Mouse (Mus musculus) embryo, embryonic 10 days (tissue): ENCODE measurements around the gene Ptprk.

ENCODE experiments used
- DNase-seq: peaks from one replicate; pipeline ENCODE4 v3.0.0-alpha.2; 2015; ENCODE audit warnings: low spot score

Ptprk gene

DNA sequence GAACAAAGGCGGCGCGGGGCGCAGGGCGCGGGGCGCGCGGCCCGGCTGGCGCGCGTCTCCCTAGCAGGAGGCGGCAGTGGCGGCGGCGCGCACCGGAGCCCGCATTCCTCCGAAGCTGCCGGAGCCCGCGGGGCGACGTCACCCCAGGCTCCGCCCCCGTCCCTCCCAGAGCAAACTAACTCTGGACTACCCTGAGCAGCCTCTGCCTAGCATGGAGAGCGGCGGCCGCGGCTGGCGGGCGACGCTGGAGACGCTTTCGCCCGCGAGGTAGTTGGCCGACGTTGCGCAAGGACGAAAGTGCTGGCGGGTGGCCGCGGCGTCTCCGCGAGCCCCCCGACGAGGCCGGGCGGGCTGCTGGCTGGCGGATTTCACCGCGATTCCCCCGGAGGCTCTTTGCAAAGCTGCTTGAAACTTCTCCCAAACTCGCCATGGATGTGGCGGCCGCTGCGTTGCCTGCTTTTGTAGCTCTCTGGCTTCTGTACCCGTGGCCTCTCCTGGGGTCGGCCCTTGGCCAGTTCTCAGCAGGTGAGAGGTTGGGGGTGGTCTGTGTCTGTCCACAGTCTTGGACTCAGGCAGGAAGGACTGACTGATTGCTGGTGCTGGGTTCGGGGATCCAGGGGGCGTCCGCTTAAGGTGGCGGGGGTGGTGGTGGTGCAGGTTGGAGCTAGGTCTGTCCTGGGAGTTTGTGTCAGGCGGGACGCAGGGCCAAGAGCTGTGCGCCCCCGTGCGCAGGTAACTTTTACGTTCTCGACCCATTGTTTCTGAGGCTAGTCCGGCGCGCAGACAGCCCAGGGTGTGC is at the start of gene Ptprk:
Gene Ptprk (plus strand): TSS at position 168 of the 799 bp plus-strand sequence.
- peak; percentile 95 for DNase-seq

DNA sequence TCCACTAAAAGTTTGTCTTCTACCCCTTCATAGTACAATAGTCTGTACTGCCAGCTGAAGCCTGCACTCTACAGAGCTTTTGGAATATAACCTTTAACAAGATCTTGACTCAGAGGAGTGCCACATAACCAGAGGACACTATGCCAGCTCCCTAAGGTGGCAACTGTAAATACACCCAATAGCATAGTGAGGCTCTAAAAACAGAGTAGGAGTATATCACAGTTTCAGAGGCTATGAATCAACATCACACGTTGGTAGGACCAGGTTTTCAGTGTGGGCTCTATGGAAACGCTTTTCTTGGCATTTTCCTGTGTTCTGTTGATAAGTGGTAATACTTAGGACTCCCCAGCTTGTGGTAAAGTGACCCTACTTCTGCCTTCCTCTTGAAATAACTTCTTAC is 46.8 kb upstream of the Ptprk start:
- no peak for DNase-seq

GRCm38 (mm10) chr10:28036456-28036855 is 38.2 kb upstream of the Ptprk start:
- DNase-seq = no peak

- DNase-seq = no peak
These were observed 19.9 kb upstream of the Ptprk start for GRCm38 (mm10) chr10:28054764-28055163.

DNA sequence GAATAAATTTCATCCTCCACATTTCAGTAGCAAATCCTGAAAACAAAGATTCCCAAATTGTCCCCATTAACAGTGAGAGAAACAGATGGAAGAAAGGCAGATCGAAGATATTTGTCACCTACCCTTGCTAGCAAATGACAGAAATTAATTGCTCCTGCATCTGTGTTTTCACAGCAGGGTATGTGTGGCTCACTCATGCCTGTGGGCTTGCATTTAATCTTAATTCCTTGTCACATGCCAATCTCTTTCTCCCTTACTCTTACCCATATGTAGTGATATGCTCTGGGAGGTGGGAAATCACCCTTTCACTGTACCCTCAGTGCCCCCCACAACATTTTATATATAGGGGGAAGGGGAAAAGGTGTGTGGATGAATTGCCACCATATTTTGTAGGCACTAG is 15.4 kb upstream of the Ptprk start:
- DNase-seq = no peak

DNA sequence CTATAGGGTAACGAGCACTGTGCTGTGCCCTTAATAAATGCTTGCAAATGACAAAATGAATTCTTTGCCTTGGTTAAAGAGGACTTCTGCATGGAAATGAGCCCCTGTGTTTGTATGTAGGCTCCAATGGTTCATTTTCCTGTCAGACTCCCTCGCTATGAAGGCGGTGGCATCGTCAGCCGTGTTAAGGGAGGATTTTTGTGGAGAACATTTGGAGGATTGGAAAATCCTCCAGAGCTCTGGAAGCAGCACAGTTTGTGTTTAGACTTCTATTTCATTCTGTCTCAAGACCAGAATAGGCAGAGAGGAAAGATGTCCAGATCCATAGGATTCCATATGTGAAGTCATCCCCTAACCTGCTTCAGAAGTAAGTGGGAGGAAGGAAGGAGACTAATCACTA is 6.6 kb upstream of the Ptprk start:
- DNase-seq = no peak

DNA sequence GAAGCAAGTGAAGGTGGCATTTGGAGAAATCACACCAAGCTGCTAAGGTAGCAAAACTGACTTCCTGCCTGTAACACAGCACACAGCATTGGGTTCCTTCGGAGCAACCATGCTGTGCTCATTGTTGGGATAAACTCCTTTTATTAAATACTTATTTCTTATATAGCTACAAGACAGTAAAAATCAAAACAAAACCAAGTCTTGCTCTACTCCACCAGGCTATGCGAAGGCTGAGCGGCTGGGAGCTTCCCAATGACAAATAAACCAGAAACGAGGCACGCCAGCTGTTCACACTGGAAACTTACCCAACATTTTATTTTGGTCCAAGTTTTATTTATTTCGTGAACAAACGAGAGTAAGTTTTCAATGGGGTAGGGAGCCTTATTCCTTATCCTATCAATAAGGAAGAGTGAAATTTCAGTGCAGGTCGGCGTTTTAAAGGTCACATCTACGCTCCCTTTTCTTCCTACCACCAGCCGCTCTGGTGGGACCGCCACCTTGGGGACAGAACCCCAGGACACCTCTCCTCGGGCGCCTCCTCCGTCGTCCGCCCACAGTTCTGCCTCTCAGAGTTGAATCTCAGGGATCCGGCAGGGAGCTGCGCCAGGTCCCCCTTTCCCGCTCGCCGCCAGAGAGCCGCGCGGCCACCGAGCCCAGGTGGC is 498 bp upstream of the Ptprk start:
- peak; percentile 63 for DNase-seq

GRCm38 (mm10) chr10:28075491-28076035 is 943 bp downstream of the Ptprk start:
- peak; percentile 53 for DNase-seq

DNA sequence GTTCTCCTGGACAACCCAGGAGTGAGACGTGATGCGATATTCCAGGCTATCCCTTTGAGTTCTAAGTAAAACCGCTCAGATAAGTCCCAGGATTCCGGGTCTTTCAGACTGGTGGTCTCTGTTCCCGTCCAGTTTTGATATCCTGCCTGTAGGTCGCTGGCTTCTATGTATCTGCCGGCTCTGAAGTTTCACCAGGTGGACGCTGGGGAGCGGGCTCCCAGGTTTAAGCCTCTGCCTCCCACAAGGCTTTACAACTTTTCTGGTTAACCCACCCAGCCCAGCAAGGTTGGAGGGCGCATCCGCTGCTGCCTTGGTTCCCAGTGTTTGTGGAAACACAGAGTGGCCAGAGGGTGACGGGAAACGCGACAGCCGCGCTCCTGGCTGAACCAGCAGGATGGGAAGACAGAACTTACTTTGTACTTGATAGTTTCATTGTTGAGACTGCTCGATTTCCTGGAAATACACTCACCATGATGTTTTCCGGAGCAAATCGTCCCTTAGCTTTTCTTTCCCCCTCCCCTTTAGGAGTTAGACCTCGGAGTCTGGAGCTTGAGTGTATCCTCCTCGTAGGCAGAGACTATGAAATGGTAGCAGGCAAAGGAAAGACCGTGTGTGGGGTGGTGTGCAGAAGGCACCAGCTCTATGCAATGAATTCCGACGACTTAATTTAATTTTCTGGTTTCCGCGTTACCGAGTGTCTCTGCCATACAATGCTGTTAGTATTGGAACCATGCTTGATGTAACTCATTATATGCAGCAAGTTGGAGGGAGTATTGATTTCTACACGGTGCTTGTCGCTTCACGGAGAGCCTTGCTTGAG is 1.6 kb downstream of the Ptprk start:
- DNase-seq = peak; percentile 71

GRCm38 (mm10) chr10:28078270-28078669 is 3.6 kb downstream of the Ptprk start:
- no peak for DNase-seq

DNA sequence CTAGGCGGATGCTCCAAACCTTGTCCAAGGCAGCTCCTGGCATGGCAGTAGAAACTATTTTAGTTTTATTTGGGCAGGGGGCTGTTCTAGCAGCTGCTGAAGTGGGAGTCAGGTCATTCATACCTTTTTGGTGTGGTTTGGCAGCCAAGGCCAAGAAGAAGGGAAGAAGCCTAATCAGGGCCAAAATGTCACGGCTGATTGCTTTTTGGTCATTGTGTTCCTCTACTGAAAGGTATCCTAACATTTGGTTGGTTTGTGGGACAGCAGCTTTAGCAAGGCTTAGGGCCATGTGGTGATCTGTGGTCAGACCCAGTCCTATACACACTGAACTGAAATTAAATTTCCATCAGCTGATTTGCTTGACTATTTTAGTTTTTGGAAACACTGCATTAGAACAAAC is 6.6 kb downstream of the Ptprk start:
- DNase-seq = no peak

DNA sequence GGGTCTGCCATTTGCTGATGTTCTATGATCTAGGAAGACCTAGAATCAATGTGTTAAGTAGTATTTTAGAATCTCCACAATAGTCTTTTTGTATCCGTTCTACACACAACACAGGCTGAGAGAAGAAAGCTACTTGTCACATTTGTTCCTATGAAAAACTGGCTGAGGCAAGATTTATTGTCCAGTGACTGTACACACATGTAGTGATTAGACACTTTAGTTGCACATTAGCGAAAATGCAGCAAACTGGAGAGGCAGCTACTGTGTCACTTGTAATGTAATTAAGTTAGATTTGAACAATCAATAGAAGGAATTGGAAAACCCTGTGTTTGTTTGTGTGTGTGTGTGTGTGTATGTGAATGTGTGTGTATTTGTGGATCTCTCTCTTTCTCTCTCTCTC is 8.6 kb downstream of the Ptprk start:
- DNase-seq = no peak

- DNase-seq = no peak
These were observed 9.0 kb downstream of the Ptprk start for GRCm38 (mm10) chr10:28083625-28084024.

DNA sequence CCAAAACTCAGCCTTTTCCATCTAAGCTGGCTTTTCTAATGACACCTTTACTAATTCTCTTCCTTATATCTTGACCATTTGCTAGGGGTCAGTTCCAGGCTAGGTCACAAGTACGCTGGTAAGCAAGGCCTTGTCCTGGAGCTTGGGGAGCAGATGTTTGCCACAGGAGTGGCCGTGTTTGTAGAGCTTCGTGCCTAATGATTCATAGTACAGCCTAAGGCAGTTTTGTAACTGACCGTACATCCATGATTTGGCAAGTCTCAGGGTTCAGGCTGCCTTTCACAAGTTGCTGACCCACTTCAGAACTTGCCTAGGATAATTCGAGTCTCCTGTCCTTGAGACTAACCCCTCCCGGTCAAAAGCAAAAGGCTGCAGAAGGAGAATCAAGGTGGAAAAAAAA is 12.7 kb downstream of the Ptprk start:
- DNase-seq = peak; percentile 35

DNA sequence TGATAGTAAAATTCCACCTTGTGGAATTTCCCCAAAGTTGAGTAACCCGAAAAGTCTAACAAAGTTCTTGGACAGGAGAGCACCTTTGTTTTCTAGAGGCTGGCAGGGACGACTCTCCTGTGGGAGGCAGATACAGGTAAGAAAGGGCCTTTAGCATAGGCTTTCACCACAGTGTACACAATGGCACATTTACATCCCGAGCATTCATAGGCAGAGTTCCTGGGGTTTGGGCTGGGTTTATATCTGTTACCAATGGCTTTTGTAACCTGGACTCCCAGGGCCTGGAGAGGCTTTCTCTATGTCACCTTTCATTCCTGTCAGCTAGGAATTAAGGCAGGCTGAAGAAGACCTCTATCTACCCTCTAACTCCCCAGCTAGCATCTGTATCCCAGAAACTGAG is 13.1 kb downstream of the Ptprk start:
- no peak for DNase-seq

DNA sequence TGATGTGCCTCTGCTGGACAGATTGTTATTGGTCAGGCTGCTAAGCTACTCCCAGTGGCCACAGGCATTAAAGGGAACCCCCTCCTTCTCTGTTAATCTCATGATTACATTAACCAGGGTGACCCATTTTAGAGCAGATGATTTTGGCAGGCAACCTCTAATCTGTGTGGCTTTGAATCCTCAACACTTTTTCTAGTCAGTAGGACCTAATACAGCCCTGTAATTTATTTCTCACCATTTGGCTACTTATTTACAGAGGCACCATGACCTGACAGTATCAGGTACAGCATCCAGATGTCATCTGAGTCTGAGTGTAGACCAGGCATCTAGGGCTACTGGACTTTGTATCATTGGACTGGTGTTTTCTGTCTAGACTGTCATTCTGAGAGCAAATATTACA is 21.4 kb downstream of the Ptprk start:
- no peak for DNase-seq

DNA sequence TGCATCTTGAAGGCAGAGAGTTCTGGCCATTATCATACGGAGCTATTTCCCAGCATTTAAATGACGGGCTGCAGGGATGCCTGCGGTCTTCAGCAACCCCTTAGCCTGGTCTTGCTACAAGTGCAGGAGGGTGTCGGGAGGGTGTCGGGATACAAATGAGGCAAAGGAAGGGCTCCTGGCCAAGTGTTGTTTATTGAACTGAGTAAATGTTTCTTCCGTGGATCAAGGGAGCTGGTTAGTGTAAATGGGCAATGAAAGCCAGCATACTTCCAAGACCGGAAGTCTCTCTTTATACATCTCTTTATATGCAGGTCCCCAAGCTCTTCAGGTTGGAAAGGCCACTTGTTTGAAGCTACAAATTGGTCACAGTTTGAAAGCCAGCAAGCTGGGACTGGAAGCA is 23.0 kb downstream of the Ptprk start:
- DNase-seq = no peak

- no peak for DNase-seq
These were observed 24.3 kb downstream of the Ptprk start for GRCm38 (mm10) chr10:28098923-28099322.

- DNase-seq = no peak
These were observed 28.8 kb downstream of the Ptprk start for GRCm38 (mm10) chr10:28103406-28103906.

GRCm38 (mm10) chr10:28103924-28104323 is 29.3 kb downstream of the Ptprk start:
- no peak for DNase-seq

- DNase-seq = no peak
These were observed 30.6 kb downstream of the Ptprk start for GRCm38 (mm10) chr10:28105247-28105646.
